Mouse (Mus musculus): ENCODE data around the gene Cbwd1. TPM values are rescaled to one million over a fixed set of nuclear protein-coding genes. Genes with fewer than 3 reads are reported as not detected.

The Cbwd1 gene
- polyA plus RNA-seq, 1 experiment from 2014 or later = 12.7 TPM

DNA sequence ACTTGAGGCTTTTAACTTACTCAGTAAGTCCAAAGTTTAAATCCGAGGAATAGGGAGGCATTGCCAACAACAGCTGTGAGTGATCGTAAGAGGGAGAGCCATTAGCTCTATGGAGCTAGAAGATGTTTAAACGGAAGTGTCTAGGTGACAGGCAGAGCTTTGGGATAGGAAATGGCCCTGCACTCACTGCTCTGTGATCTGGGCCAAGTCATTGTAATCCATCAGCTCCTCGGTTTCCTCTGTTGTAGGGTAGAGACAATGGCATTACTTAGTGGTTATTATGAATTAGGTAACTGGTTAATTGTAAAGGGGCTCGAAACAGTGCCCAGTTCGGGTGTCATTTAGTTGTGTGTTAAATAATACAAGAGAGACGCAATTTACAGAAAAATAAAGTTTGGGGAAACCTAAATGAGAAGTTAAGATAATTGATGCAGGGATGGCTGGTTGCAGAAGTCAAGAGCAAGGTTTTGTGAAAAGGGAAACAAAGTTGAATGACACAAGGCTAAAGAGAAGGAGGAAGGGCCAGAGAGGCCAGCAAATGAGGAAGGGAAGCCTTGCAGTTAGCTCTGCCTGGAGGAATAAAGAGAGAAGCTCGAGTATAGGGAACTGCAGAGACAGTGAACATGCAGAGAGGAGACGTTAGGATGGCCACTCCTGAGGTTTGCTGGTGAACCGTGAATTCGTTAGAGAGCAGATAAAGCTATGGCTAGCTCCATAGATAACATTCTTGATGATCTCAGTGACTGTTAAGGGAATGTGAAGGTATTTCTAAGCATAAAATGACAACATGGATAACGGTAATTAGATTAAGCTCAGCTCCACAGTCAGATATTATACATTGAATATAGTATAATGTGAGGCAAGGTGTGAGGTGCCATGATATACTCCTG is 35.6 kb upstream of the Cbwd1 start:
- Histone ChIP-seq H3K27me3 (replicated peaks; ENCODE audit: control insufficient read depth, insufficient read depth, low read length) (peaks cover 35% of the 10 kb centered on the region), H3K4me3 (ENCODE audit: low read length) (no peak overlapping the region), H3K4me2 (ENCODE audit: low read length) (no peak overlapping the region), H3K9ac (ENCODE audit: low read depth, low read length) (no peak overlapping the region), H3K4me1 (ENCODE audit: control insufficient read depth, insufficient read depth, low read depth, low read length) (peaks cover 10% of the 10 kb centered on the region), H3K27ac (ENCODE audit: low read depth, low read length) (no peak overlapping the region), H3K9me3 (ENCODE audit: control insufficient read depth, low read length) (no peaks in the 10 kb centered on the region), H3K36me3 (ENCODE audit: control insufficient read depth, insufficient read depth, low read length) (no peaks in the 10 kb centered on the region)
- no peak for ATAC-seq
- WGBS = 73% methylated on average over 12 of the region's 12 CpGs

DNA sequence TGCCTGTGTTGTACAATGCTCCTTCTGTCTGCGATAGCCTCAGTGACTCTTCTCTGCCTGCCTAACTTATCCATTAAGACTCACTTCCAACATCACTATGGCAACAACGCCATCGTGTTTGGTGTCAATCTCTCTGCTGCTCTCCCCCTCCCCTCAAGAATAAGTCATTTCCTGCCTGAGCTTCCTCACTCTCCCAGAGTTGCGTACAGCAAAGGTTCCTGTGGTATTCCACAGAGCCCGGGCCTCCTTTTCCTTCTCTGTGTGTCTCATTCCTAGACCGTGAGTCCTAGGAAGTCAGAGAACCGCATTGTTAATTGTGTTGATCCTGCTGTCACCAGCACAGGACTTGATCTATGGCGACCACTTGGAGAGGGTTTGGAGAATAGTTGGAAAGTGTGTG is 33.5 kb upstream of the Cbwd1 start:
- H3K27me3 ChIP-seq (replicated peaks; ENCODE audit: control insufficient read depth, insufficient read depth, low read length) = peaks cover 17% of the 10 kb centered on the region
- H3K4me2 ChIP-seq (ENCODE audit: low read length) = no peak overlapping the region
- no peaks in the 10 kb centered on the region for H3K36me3 ChIP-seq (ENCODE audit: control insufficient read depth, insufficient read depth, low read length)
- H3K27ac ChIP-seq (ENCODE audit: low read depth, low read length) = no peak overlapping the region
- H3K9ac ChIP-seq (ENCODE audit: low read depth, low read length) = no peak overlapping the region
- no peak overlapping the region for H3K4me3 ChIP-seq (ENCODE audit: low read length)
- ATAC-seq = no peak
- H3K4me1 ChIP-seq (ENCODE audit: control insufficient read depth, insufficient read depth, low read depth, low read length) = peaks cover 7% of the 10 kb centered on the region
- no peaks in the 10 kb centered on the region for H3K9me3 ChIP-seq (ENCODE audit: control insufficient read depth, low read length)
- WGBS = 49% methylated on average over 8 of the region's 8 CpGs

DNA sequence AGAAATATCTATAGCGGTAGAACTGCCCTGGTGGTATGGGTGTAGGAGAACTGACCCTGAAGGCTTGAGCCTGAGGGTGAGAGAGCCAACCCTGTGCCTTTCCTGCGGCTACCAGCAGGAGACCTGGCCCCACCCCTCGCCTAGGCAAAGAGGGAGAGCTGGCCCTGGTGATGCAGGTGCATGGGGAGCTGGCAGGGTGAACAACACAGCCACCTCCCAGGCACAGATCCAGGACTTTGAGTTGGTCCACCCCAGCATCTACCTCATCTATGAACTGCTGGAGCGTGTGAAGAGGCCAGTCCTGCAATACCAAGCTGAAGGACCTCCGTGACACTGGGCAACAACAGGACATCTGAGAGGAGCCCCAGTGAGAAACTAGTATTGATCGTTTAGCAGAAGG is 32.1 kb upstream of the Cbwd1 start:
- Histone ChIP-seq H3K4me1 (ENCODE audit: control insufficient read depth, insufficient read depth, low read depth, low read length) (no peaks in the 10 kb centered on the region), H3K4me2 (ENCODE audit: low read length) (no peak overlapping the region), H3K9me3 (ENCODE audit: control insufficient read depth, low read length) (no peaks in the 10 kb centered on the region), H3K36me3 (ENCODE audit: control insufficient read depth, insufficient read depth, low read length) (no peaks in the 10 kb centered on the region), H3K27ac (ENCODE audit: low read depth, low read length) (no peak overlapping the region), H3K4me3 (ENCODE audit: low read length) (no peak overlapping the region), H3K27me3 (replicated peaks; ENCODE audit: control insufficient read depth, insufficient read depth, low read length) (peaks cover 4% of the 10 kb centered on the region), H3K9ac (ENCODE audit: low read depth, low read length) (no peak overlapping the region)
- 72% methylated on average over 6 of the region's 6 CpGs for WGBS
- no peak for ATAC-seq

DNA sequence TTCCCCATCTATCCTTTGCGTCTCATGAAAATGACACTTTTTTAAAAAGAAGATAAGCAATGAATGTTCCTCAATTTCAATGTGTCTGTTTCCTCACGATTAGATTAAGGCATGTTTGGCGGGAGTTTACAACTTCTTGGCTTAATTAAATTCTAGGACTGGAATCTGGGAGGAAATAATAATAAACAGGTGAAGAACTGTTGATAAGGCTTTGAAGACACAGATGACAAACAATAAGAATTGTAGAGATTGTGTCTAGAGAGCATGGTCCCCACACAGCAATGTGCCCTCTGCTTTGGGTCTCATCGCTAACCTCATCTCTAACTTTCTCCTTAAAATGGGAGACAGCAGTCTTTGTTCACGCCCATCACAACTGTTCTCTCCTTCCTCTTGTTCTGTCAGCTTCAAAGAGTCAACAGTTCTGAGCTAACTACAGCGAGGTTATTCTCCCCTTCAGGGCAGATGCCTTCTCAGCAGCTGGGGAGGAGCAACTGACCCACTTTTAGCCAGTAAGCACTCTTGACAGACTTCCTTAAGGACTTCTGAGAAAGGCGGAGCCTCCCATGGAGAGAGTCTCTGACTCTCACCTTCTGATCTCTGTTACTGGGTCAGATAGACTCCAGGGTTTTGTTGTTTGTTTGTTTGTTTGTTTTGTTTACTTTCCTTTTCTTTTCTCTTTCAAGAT is 28.9 kb upstream of the Cbwd1 start:
- no peak overlapping the region for H3K4me2 ChIP-seq (ENCODE audit: low read length)
- no peak overlapping the region for H3K27ac ChIP-seq (ENCODE audit: low read depth, low read length)
- 77% methylated on average over 7 of the region's 7 CpGs for WGBS
- H3K9ac ChIP-seq (ENCODE audit: low read depth, low read length) = no peak overlapping the region
- no peak for ATAC-seq
- H3K9me3 ChIP-seq (ENCODE audit: control insufficient read depth, low read length) = no peaks in the 10 kb centered on the region
- no peak overlapping the region for H3K4me3 ChIP-seq (ENCODE audit: low read length)
- H3K27me3 ChIP-seq (replicated peaks; ENCODE audit: control insufficient read depth, insufficient read depth, low read length) = no peaks in the 10 kb centered on the region
- no peaks in the 10 kb centered on the region for H3K4me1 ChIP-seq (ENCODE audit: control insufficient read depth, insufficient read depth, low read depth, low read length)
- no peaks in the 10 kb centered on the region for H3K36me3 ChIP-seq (ENCODE audit: control insufficient read depth, insufficient read depth, low read length)

DNA sequence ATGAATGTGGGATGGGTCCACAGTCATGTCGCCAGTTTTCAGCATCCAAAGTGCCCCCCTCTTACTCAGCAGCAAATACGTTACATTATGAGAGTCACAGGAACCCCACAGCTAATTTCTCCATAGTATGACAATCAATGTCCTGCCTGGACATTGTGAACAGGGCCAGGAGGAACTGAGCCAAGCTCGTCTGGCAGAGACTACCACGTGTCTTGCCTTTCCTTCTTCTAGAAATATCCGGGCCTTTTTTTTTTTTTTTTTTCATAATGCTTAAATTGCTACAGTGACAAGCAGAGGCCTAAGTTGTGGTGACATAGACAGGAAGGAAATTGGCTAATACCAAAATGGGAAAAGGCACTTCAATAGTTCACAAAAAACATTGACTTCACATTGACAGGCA is 27.4 kb upstream of the Cbwd1 start:
- H3K4me3 ChIP-seq (ENCODE audit: low read length) = no peak overlapping the region
- no peak for ATAC-seq
- H3K4me1 ChIP-seq (ENCODE audit: control insufficient read depth, insufficient read depth, low read depth, low read length) = no peaks in the 10 kb centered on the region
- H3K27me3 ChIP-seq (replicated peaks; ENCODE audit: control insufficient read depth, insufficient read depth, low read length) = no peaks in the 10 kb centered on the region
- no peak overlapping the region for H3K9ac ChIP-seq (ENCODE audit: low read depth, low read length)
- no peaks in the 10 kb centered on the region for H3K36me3 ChIP-seq (ENCODE audit: control insufficient read depth, insufficient read depth, low read length)
- no peak overlapping the region for H3K4me2 ChIP-seq (ENCODE audit: low read length)
- no peaks in the 10 kb centered on the region for H3K9me3 ChIP-seq (ENCODE audit: control insufficient read depth, low read length)
- no peak overlapping the region for H3K27ac ChIP-seq (ENCODE audit: low read depth, low read length)
- 67% methylated on average over 5 of the region's 5 CpGs for WGBS

DNA sequence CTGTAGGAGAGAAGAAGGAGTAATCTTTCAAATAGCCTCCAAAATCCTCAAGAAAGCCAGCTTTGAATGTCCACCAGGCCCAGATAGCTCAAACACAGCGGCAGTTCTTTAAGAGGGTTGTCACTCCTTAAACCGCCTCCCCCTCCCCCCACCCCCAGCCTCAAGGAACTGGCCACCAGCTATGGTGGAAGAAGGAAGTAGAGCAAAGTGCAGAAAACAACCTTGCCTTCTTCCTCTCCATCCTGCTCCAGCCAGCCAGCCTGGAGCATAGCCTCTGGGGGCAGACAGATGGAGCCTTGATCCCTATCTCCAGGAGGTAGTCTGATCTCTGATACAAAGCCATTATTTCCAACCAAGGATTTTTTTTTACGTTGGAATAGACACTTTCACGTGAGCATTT is 25.9 kb upstream of the Cbwd1 start:
- Histone ChIP-seq H3K27me3 (replicated peaks; ENCODE audit: control insufficient read depth, insufficient read depth, low read length) (no peaks in the 10 kb centered on the region), H3K9me3 (ENCODE audit: control insufficient read depth, low read length) (no peaks in the 10 kb centered on the region), H3K27ac (ENCODE audit: low read depth, low read length) (no peak overlapping the region), H3K4me3 (ENCODE audit: low read length) (no peak overlapping the region), H3K9ac (ENCODE audit: low read depth, low read length) (no peak overlapping the region), H3K36me3 (ENCODE audit: control insufficient read depth, insufficient read depth, low read length) (no peaks in the 10 kb centered on the region), H3K4me1 (ENCODE audit: control insufficient read depth, insufficient read depth, low read depth, low read length) (no peaks in the 10 kb centered on the region), H3K4me2 (ENCODE audit: low read length) (no peak overlapping the region)
- ATAC-seq = no peak
- WGBS = 73% methylated on average over 4 of the region's 4 CpGs

DNA sequence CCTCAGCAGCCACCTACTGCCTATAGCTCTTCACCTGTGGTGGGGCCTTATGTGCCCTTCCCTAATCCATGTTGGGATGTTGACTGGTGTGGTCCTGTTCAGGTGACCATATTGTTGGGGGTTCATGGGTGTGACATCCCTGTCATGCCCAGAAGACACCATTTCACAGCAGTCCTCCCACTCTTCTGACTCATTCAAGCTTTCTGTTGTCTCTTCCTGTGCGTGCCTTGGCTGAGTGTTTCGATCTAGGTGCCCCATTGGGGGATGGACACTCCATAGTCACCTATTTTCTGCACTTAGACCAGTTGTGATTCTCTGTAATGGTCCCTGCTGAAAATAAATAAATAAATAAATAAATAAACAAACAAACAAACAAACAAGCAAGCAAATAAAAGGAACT is 23.6 kb upstream of the Cbwd1 start:
- ATAC-seq = no peak

DNA sequence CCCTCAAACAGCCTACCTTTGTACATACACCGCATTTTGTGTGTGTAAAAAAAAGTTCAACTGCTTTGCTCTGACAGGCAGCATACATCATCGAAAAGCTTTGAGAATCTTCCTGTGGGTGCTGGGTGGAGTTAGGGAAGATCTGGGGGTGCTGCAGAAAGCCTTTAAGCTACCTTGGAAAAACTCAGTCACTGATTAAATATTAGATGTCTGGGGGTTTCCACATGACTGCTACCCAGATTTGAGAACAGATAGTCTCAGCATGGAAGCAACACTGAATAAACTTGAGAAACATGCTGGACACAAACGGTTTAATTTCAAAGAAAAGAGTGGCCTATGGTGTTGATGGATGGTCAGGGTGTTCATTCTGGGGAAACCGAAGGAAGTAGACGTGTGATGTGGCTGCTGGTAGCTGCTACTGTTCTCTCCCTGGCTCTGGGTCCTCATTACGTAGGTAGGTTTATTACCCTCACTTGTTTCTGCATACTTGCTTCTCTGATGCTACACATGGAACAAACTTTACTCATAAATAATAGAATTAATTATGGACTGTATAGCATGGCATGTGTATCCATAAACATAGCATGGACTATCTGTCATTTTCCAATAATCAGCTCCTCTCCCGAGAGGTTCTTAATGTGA is 22.6 kb upstream of the Cbwd1 start:
- H3K9me3 ChIP-seq (ENCODE audit: control insufficient read depth, low read length) = no peaks in the 10 kb centered on the region
- no peak for ATAC-seq
- no peak overlapping the region for H3K9ac ChIP-seq (ENCODE audit: low read depth, low read length)
- WGBS = 76% methylated on average over 7 of the region's 7 CpGs
- no peaks in the 10 kb centered on the region for H3K4me1 ChIP-seq (ENCODE audit: control insufficient read depth, insufficient read depth, low read depth, low read length)
- H3K36me3 ChIP-seq (ENCODE audit: control insufficient read depth, insufficient read depth, low read length) = no peaks in the 10 kb centered on the region
- no peak overlapping the region for H3K27ac ChIP-seq (ENCODE audit: low read depth, low read length)
- H3K27me3 ChIP-seq (replicated peaks; ENCODE audit: control insufficient read depth, insufficient read depth, low read length) = no peaks in the 10 kb centered on the region
- no peak overlapping the region for H3K4me3 ChIP-seq (ENCODE audit: low read length)
- H3K4me2 ChIP-seq (ENCODE audit: low read length) = no peak overlapping the region

More for the DNA sequence above, 23.6 kb upstream of the Cbwd1 start:
- H3K4me1 ChIP-seq (ENCODE audit: control insufficient read depth, insufficient read depth, low read depth, low read length) = no peaks in the 10 kb centered on the region
- no peak overlapping the region for H3K27ac ChIP-seq (ENCODE audit: low read depth, low read length)
- H3K27me3 ChIP-seq (replicated peaks; ENCODE audit: control insufficient read depth, insufficient read depth, low read length) = no peaks in the 10 kb centered on the region
- H3K9ac ChIP-seq (ENCODE audit: low read depth, low read length) = no peak overlapping the region
- 95% methylated on average over 2 of the region's 2 CpGs for WGBS
- no peak overlapping the region for H3K4me3 ChIP-seq (ENCODE audit: low read length)
- H3K36me3 ChIP-seq (ENCODE audit: control insufficient read depth, insufficient read depth, low read length) = no peaks in the 10 kb centered on the region
- H3K9me3 ChIP-seq (ENCODE audit: control insufficient read depth, low read length) = no peaks in the 10 kb centered on the region
- no peak overlapping the region for H3K4me2 ChIP-seq (ENCODE audit: low read length)

DNA sequence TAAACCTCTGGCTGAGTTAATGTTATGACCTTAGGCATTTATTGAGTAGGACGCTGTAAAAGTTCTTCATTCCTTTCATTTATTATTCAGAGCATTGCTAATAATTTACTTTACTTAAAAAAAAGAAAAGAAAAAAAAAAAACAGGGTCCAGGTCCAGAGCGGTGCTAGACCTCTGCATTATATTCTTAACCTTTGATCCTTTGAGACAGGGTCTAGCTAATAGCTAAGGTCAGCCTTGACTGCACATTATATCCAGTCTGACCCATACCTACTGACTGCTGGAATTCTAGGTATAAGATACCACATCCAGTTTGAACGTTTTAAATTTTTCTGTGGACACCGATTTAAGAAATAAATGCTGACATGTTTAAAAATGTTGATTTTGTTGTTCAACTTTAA is 21.6 kb upstream of the Cbwd1 start:
- H3K4me1 ChIP-seq (ENCODE audit: control insufficient read depth, insufficient read depth, low read depth, low read length) = no peaks in the 10 kb centered on the region
- no peaks in the 10 kb centered on the region for H3K27me3 ChIP-seq (replicated peaks; ENCODE audit: control insufficient read depth, insufficient read depth, low read length)
- no peak for ATAC-seq
- no peak overlapping the region for H3K4me3 ChIP-seq (ENCODE audit: low read length)
- no peaks in the 10 kb centered on the region for H3K9me3 ChIP-seq (ENCODE audit: control insufficient read depth, low read length)
- H3K9ac ChIP-seq (ENCODE audit: low read depth, low read length) = no peak overlapping the region
- 89% methylated on average over 4 of the region's 4 CpGs for WGBS
- no peak overlapping the region for H3K4me2 ChIP-seq (ENCODE audit: low read length)
- H3K36me3 ChIP-seq (ENCODE audit: control insufficient read depth, insufficient read depth, low read length) = no peaks in the 10 kb centered on the region
- H3K27ac ChIP-seq (ENCODE audit: low read depth, low read length) = no peak overlapping the region

Measured in hindbrain, embryonic 16.5 days (tissue).